Mouse (Mus musculus) heart, postnatal 0 days (tissue): Measurements from ENCODE around the gene Sema6d. TPM values are rescaled to one million over a fixed set of nuclear protein-coding genes. Genes with fewer than 3 reads are reported as not detected.

Experiments used
- ATAC-seq: fragments of 200-750 bp; cut with Nextera tagmentation; 2 replicates; pipeline ENCODE4 v1.8.0; 2017; ENCODE audit warnings: low read depth, moderate number of reproducible peaks, moderate library complexity; ENCODE audit not compliant: insufficient read depth
- DNase-seq: peaks from one replicate; pipeline ENCODE4 v3.0.0-alpha.2; 2016; ENCODE audit warnings: low spot score
- H3K27ac ChIP-seq: fragments of 300-500 bp; sonication (generic); 2 replicates; pipeline ENCODE4 v1.5.1; 2014; ENCODE audit warnings: low read depth, mild to moderate bottlenecking
- H3K27me3 ChIP-seq: fragments of 300-500 bp; sonication (generic); 2 replicates; pipeline ENCODE4 v1.6.1; 2014; ENCODE audit warnings: low read length, mixed read lengths; ENCODE audit not compliant: control insufficient read depth, insufficient read depth
- H3K36me3 ChIP-seq: fragments of 300-500 bp; sonication (generic); replicated peaks from 2 replicates; pipeline ENCODE4 v1.6.1; 2014; ENCODE audit warnings: low read length, mixed read lengths; ENCODE audit not compliant: control insufficient read depth, insufficient read depth
- H3K4me1 ChIP-seq: fragments of 300-500 bp; sonication (generic); 2 replicates; pipeline ENCODE4 v1.6.1; 2014; ENCODE audit warnings: antibody characterized with exemption; ENCODE audit not compliant: control insufficient read depth, insufficient read depth
- H3K4me2 ChIP-seq: fragments of 300-500 bp; sonication (generic); 2 replicates; pipeline ENCODE4 v1.6.1; 2014; ENCODE audit warnings: low read depth, mild to moderate bottlenecking, low read length, moderate library complexity
- H3K4me3 ChIP-seq: fragments of 300-500 bp; sonication (generic); 2 replicates; pipeline ENCODE4 v1.5.1; 2014; ENCODE audit warnings: low read depth, low read length
- H3K9ac ChIP-seq: fragments of 300-500 bp; sonication (generic); replicated peaks from 2 replicates; pipeline ENCODE4 v1.6.1; 2014; ENCODE audit warnings: low read depth, low read length, mixed read lengths
- H3K9me3 ChIP-seq: fragments of 300-500 bp; sonication (generic); replicated peaks from 2 replicates; pipeline ENCODE4 v1.6.1; 2016; ENCODE audit warnings: low read length; ENCODE audit not compliant: control insufficient read depth
- CTCF ChIP-seq: IDR thresholded peaks from 2 replicates; pipeline ENCODE4 v1.5.1; 2016; ENCODE audit warnings: antibody characterized with exemption, control low read depth, low read depth
- EP300 ChIP-seq: IDR thresholded peaks from 2 replicates; pipeline ENCODE4 v1.6.1; 2016; ENCODE audit warnings: antibody characterized with exemption, low read depth
- WGBS: fragments of 180-500 bp; shearing (Covaris S2); extraction: QIAGEN DNeasy Blood & Tissue Kit; methylation state at CpG from one replicate; pipeline ENCODE4 v1.1.7; 2014; 5-methylcytosine and 5-hydroxymethylcytosine counted together
- polyA plus RNA-seq: library from polyadenylated mRNA; unstranded; fragments of >200 nt; fragmentation: Nextera tagmentation; extraction: Ambion mirVana; gene quantifications from 2 replicates; pipeline ENCODE4 v1.2.1, GENCODE M21; 2015
- total RNA-seq: library from RNA; depleted of rRNA; stranded (reverse); fragments of >200 nt; gene quantifications from 2 replicates; pipeline ENCODE4 v1.2.3, GENCODE M21; 2014; ENCODE audit warnings: low replicate concordance

Gene Sema6d
- total and polyA plus RNA-seq, 2 experiments from 2014 or later, result 8.7 to 28.8 TPM

DNA sequence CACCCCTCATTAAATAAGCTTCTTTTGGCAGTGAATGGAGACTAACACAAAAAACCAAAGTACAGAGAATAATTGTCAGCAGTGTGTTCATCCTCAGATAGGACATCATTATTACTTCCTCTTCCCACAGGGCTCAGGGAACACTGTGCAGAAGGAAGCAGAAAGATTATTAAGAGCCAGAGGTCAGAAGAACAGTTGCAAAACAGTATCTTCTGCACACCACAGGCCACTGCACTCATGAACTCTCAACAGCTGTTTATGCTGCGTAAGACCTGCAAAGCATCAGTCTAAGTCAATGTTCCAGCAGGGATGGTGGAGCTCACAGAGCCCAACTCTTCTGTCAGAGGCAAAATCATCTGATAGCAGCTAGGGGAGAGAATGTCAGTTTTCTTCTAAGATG is 600.6 kb downstream of the Sema6d start:
- 78% methylated on average over 1 of the region's 1 CpGs for WGBS
- no peak overlapping the region for H3K4me3 ChIP-seq
- H3K27ac ChIP-seq, result no peak overlapping the region
- no peak overlapping the region for H3K9ac ChIP-seq
- no peaks in the 10 kb centered on the region for H3K36me3 ChIP-seq
- DNase-seq (no peak), ATAC-seq (no peak)
- H3K9me3 ChIP-seq, result no peaks in the 10 kb centered on the region
- TF ChIP-seq CTCF (no peak), EP300 (no peak)
- H3K27me3 ChIP-seq, result no peaks in the 10 kb centered on the region
- no peak overlapping the region for H3K4me2 ChIP-seq
- H3K4me1 ChIP-seq, result no peaks in the 10 kb centered on the region

DNA sequence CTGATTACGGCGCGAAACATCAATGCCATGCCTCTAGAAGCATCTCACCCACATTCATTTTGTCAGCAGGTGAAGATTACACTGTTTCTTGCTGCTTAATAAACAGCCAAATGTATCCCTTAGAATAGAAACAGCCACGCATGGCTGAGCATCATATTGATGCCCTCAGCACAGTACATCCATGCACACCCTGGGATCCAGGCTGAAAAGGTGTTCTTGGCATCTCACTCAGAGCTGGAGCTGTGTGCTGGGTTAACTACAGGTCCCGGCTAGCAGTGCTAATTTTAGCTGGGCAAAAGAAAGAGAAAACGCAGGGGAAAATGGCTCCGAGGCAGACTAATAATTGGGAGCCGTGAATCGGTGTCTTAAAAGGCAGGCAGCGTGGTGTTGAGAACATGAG is 612.9 kb downstream of the Sema6d start:
- 76% methylated on average over 10 of the region's 10 CpGs for WGBS
- Histone ChIP-seq H3K4me1 (no peaks in the 10 kb centered on the region), H3K27ac (no peak overlapping the region), H3K4me2 (no peak overlapping the region), H3K9ac (no peak overlapping the region), H3K27me3 (no peaks in the 10 kb centered on the region), H3K4me3 (no peak overlapping the region), H3K9me3 (no peaks in the 10 kb centered on the region), H3K36me3 (no peaks in the 10 kb centered on the region)
- no peak for ATAC-seq
- TF ChIP-seq CTCF (no peak), EP300 (no peak)
- DNase-seq, result no peak

DNA sequence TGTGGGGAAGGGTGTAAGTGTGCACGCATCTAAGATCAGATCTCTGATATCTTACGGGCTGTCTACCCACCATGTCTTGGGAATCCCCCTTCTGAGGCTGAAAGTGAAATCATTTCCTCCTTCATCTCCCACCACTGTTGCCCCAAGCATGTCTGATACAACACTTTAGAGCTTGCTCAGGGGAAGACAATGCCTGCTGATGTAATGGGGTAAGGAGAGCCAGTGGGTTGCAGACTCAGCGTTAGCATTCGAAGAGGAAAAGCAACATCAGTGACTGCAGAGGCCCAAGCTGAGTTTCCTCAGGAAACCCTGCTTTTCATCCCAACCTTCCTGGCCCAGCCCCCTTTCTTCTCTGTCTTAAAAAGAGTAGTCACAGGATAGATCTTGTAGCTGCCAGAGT is 615.2 kb downstream of the Sema6d start:
- TF ChIP-seq CTCF (no peak), EP300 (no peak)
- Histone ChIP-seq H3K4me3 (no peak overlapping the region), H3K9ac (no peak overlapping the region), H3K9me3 (no peaks in the 10 kb centered on the region), H3K36me3 (no peaks in the 10 kb centered on the region), H3K4me1 (no peaks in the 10 kb centered on the region), H3K27ac (peak overlapping the region; percentile 50), H3K4me2 (no peak overlapping the region), H3K27me3 (no peaks in the 10 kb centered on the region)
- ATAC-seq (peak; percentile 71), DNase-seq (peak; percentile 65)
- WGBS, result 63% methylated on average over 4 of the region's 4 CpGs

DNA sequence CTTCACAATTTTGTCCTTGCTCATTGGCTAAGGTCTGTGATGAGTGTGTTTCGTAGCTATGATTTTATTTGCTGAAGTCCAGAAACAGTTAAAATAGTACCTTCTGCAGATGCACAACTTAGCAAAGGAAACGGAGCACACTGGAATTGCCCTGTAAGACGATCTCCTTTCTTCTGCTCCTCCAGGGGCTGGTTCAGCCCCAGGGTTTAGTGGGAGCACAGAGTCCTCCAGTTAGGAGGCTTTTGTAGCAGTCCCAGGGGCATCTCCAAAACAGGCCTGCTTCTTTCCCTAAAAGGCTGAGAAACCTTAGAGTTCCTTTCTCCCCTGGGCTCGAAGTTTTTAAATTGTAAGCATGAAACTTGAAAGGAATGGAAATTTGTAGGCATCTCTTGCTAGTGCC is 616.0 kb downstream of the Sema6d start:
- no peak for DNase-seq
- no peaks in the 10 kb centered on the region for H3K4me1 ChIP-seq
- WGBS, result 51% methylated on average over 4 of the region's 4 CpGs
- H3K4me3 ChIP-seq, result no peak overlapping the region
- no peak overlapping the region for H3K4me2 ChIP-seq
- H3K9ac ChIP-seq, result no peak overlapping the region
- no peaks in the 10 kb centered on the region for H3K36me3 ChIP-seq
- peak overlapping the region; percentile 22 for H3K27ac ChIP-seq
- ATAC-seq, result no peak
- TF ChIP-seq CTCF (no peak), EP300 (no peak)
- no peaks in the 10 kb centered on the region for H3K27me3 ChIP-seq
- no peaks in the 10 kb centered on the region for H3K9me3 ChIP-seq

DNA sequence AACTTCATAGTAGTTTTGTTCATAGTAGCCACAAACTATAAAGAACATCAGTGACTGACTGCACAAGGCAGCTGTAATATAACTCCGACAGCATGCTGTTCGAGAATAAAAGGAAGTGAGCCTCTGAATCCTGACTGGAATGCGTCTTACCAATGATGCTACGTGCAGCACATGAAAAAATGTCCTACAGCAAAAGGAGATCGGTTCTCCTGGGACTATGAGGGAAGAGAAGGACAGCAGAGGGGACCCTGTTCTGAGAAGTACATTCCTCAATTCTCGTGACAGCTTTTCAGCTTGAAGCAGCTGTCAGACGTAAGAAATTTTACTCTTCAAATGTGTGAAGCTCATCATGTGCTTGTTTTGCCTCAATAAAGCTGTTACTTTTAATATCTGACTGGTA is 617.1 kb downstream of the Sema6d start:
- DNase-seq (no peak), ATAC-seq (no peak)
- no peak overlapping the region for H3K4me3 ChIP-seq
- no peaks in the 10 kb centered on the region for H3K9me3 ChIP-seq
- H3K27me3 ChIP-seq, result no peaks in the 10 kb centered on the region
- H3K9ac ChIP-seq, result no peak overlapping the region
- H3K4me2 ChIP-seq, result no peak overlapping the region
- no peaks in the 10 kb centered on the region for H3K4me1 ChIP-seq
- H3K36me3 ChIP-seq, result no peaks in the 10 kb centered on the region
- 38% methylated on average over 7 of the region's 7 CpGs for WGBS
- no peak overlapping the region for H3K27ac ChIP-seq
- TF ChIP-seq CTCF (no peak), EP300 (no peak)
